Mouse (Mus musculus) embryonic fibroblast, embryonic 13.5 days (primary cell): ENCODE results near the gene Tbc1d23. TPM values are rescaled to one million over a fixed set of nuclear protein-coding genes. Genes with fewer than 3 reads are reported as not detected.

Source experiments
- H3K27ac ChIP-seq: 2 replicates; pipeline ENCODE4 v1.5.1; 2012; ENCODE audit warnings: low read length, control low read depth, inconsistent platforms; ENCODE audit not compliant: insufficient read depth
- H3K4me1 ChIP-seq: 2 replicates; pipeline ENCODE4 v1.6.1; 2011; ENCODE audit warnings: low read length; ENCODE audit not compliant: control insufficient read depth, insufficient read depth
- H3K4me3 ChIP-seq: 2 replicates; pipeline ENCODE4 v1.5.1; 2011; ENCODE audit warnings: mild to moderate bottlenecking, control low read depth, low read length; ENCODE audit not compliant: insufficient read depth
- CTCF ChIP-seq: IDR thresholded peaks from 2 replicates; pipeline ENCODE4 v1.5.1; 2011; ENCODE audit warnings: mild to moderate bottlenecking, control low read depth, low read length, moderate library complexity, borderline replicate concordance; ENCODE audit not compliant: insufficient read depth
- POLR2A ChIP-seq: IDR thresholded peaks from 2 replicates; pipeline ENCODE4 v1.6.1; 2011; ENCODE audit warnings: low read depth, mild to moderate bottlenecking, control low read depth, low read length, moderate library complexity
- polyA plus RNA-seq: library from polyadenylated mRNA; stranded (reverse); fragments of >200 nt; gene quantifications from 2 replicates; pipeline ENCODE4 v1.2.4, GENCODE M21; 2011; ENCODE audit warnings: low read depth; ENCODE audit not compliant: missing spikeins, insufficient read length

Tbc1d23 gene
- polyA plus RNA-seq, 1 experiment, result 52.5 TPM

- Histone ChIP-seq H3K4me3 (no peak overlapping the region), H3K27ac (no peak overlapping the region), H3K4me1 (no peaks in the 10 kb centered on the region)
- TF ChIP-seq CTCF (no peak), POLR2A (no peak)
Measured at GRCm38 (mm10) chr16:57220361-57220760, 10.9 kb downstream of the Tbc1d23 start.

DNA sequence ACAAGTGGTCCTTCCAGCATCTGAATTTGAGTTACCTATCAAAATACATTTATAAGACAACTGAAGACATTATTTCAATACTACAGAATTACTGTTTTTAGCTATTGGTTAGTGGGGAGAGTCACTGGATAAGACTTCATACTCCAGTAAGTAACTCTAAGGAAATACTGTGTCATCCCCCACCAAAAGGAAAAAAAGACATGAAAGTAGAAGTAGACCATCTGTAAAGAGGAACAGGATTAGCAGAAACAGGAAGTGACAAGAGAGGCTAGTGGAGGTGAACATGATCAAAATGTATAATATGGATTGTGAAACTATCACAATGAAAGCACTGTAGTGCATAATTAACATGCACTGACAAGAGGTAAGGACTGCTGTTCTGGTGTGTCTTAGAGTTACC lies 15.3 kb downstream of the Tbc1d23 start:
- Histone ChIP-seq H3K4me3 (no peak overlapping the region), H3K27ac (no peak overlapping the region), H3K4me1 (no peaks in the 10 kb centered on the region)
- no peak for TF ChIP-seq POLR2A

DNA sequence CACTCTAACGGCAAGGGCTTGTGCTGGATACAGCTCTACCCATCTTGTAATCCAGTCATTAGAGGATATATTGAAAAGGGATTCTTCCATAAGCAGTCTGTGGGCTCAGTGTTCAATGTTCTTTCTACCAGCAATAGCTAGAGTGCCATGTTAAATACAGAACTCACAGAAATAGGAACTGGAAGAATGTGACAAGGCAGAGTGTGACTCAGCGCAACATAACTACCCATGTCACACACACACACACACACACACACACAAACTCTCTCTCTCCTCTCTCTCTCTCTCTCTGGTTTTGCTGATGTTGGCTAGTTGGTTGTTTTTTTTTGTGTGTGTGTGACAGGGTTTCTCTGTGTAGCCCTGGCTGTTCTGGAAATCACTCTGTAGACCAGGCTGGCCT lies 20.3 kb downstream of the Tbc1d23 start:
- no peaks in the 10 kb centered on the region for H3K4me1 ChIP-seq
- TF ChIP-seq POLR2A, result no peak
- no peak for TF ChIP-seq CTCF
- no peak overlapping the region for H3K27ac ChIP-seq
- no peak overlapping the region for H3K4me3 ChIP-seq

DNA sequence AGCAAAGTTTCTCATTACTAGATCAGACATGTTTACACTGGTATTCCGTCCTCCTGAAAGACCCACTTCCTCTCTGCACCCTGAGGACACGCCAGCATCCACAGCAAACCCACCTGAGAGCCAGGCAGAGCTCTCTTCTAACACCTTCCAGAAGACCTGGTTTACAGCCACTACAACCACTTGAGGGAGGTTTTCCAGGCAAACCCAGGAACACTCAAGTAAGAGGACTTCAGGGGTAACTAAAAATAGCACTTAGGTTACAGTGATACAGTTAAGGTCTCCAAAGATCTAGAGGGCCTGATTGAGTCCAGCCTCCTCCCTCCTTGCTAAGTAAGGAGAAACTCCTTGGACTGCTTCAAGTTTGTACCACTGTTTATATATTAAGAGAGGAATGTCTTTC lies 23.0 kb downstream of the Tbc1d23 start:
- TF ChIP-seq CTCF (no peak), POLR2A (no peak)
- Histone ChIP-seq H3K27ac (no peak overlapping the region), H3K4me1 (no peaks in the 10 kb centered on the region)

GRCm38 (mm10) chr16:57197281-57197680 lies 34.0 kb downstream of the Tbc1d23 start:
- TF ChIP-seq CTCF, result no peak
- TF ChIP-seq POLR2A, result no peak
- Histone ChIP-seq H3K4me3 (no peak overlapping the region), H3K27ac (no peak overlapping the region), H3K4me1 (no peaks in the 10 kb centered on the region)

More for the DNA sequence above, 23.0 kb downstream of the Tbc1d23 start:
- H3K4me3 ChIP-seq, result no peak overlapping the region

DNA sequence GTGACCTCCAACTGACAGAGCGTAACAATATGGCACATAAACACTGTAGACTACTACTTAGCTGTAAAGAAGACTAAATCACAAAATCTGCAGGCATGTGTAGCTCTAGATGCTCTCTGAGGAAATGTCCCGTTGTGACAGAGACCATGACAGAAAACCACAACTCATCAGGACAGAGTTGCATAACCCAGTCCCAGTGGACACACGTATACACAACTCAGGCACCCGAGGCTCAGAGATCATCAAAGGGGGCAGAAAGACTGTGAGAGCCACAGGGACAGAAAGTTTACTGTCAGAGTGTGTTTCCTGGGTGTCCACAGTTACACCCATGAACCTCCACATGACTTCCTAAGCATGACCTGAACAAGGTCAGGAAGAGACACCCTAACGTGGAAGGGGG lies 34.7 kb downstream of the Tbc1d23 start:
- H3K4me3 ChIP-seq, result no peak overlapping the region
- no peaks in the 10 kb centered on the region for H3K4me1 ChIP-seq
- no peak overlapping the region for H3K27ac ChIP-seq
- TF ChIP-seq POLR2A (no peak), CTCF (no peak)

DNA sequence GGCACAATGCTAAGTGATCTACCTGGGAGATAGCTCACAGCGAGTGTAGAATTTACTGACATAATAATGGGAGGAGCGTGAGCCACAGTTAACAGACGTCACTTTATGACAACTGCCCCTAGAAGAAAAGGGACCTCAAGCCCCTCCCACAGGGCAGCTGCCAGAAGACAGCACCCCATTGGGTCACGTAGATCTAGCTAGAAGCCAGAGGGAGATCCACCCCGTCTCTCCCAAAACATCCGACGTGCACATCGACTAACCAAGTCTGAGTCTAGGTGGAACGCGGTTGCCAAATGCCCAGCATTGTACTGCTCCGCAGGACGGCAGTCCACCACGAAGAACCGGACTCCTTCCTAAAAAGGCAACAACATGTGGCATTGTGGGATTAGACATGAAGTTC lies 40.1 kb downstream of the Tbc1d23 start:
- Histone ChIP-seq H3K27ac (no peak overlapping the region), H3K4me1 (peaks cover 5% of the 10 kb centered on the region; the same call in 1 of the 2 replicates)
- TF ChIP-seq CTCF (no peak), POLR2A (no peak)

DNA sequence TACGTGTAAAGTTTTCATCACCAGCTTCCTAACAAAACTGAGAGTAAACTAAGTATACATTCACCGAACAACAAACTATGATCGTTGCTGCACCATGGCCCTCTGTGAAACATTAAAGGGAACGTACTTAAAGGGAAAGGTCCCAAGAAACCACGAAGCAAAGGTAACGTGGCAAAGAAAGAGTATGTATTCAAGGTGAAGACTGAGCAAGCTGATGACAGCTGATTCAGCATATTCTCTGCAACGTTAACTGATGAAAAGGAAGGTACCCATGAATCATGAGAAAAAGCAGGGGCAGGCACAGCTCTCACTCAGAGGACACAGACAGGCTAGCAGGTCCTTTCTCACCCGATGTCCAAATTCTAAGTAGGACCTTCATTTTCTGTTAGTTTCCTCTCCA lies 40.9 kb downstream of the Tbc1d23 start:
- TF ChIP-seq POLR2A (no peak), CTCF (no peak)
- peak overlapping the region; percentile 77 for H3K27ac ChIP-seq
- H3K4me1 ChIP-seq, result peaks cover 5% of the 10 kb centered on the region; the same call in 1 of the 2 replicates
- no peak overlapping the region for H3K4me3 ChIP-seq

More for the DNA sequence above, 40.1 kb downstream of the Tbc1d23 start:
- no peak overlapping the region for H3K4me3 ChIP-seq

DNA sequence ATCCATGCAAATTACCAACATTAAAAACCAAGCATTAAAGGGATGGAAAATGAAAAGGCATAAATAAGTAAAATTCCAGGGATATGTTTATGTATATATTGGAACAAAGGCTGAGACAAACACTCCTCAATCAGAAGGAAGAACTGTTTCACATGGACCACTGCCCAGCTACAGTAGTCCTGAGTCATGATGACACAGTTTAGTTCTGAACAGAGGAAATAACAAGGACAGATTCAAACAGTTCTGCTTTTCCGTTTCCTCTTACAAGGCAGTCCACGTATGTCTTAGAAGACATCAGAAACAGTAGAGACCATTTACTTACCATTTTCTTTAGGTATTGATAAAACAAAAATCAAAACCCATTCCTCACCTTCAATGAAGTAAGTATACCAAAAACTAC lies 41.8 kb downstream of the Tbc1d23 start:
- no peak for TF ChIP-seq POLR2A
- no peak for TF ChIP-seq CTCF
- Histone ChIP-seq H3K27ac (peak overlapping the region; percentile 82), H3K4me3 (no peak overlapping the region), H3K4me1 (peaks cover 5% of the 10 kb centered on the region; the same call in 1 of the 2 replicates)

GRCm38 (mm10) chr16:57186618-57187017 lies 44.7 kb downstream of the Tbc1d23 start:
- no peak overlapping the region for H3K4me3 ChIP-seq
- H3K4me1 ChIP-seq, result peaks cover 5% of the 10 kb centered on the region; the same call in 1 of the 2 replicates
- H3K27ac ChIP-seq, result no peak overlapping the region
- TF ChIP-seq CTCF (no peak), POLR2A (no peak)

DNA sequence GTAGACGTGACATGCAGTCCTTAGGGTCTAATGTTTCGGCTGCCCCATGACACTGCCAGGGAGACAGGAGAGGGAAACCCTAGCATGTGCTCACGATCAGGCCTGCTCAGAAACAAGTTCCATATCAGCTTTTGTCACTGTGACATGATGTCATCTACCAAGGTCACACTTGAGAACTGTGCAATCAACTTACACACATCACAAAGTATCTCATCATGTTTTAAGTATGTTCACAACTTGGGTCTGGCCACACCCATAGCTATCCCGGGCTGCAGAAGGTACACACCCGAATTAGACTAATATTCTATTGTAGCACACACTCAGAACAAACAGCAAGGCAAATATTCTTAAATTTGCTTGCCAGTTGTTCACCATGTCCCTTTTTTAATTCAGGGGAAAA lies 49.3 kb downstream of the Tbc1d23 start:
- H3K27ac ChIP-seq, result no peak overlapping the region
- no peaks in the 10 kb centered on the region for H3K4me1 ChIP-seq
- no peak overlapping the region for H3K4me3 ChIP-seq
- TF ChIP-seq POLR2A (no peak), CTCF (no peak)

GRCm38 (mm10) chr16:57181180-57181579 lies 50.1 kb downstream of the Tbc1d23 start:
- no peak for TF ChIP-seq CTCF
- TF ChIP-seq POLR2A, result no peak
- Histone ChIP-seq H3K4me3 (no peak overlapping the region), H3K27ac (no peak overlapping the region), H3K4me1 (no peaks in the 10 kb centered on the region)
